Mouse (Mus musculus) myocyte (in vitro differentiated cells): ENCODE results near the gene Simc1. TPM values are rescaled to one million over a fixed set of nuclear protein-coding genes. Genes with fewer than 3 reads are reported as not detected.
"Not testable (repeated sequence)": the region's sequence is repeated elsewhere in the genome, so short reads cannot be mapped to it uniquely, and the experiment has no call there.

Experiments
- H3K27me3 ChIP-seq: one replicate; pipeline ENCODE4 v1.6.1; 2011; ENCODE audit not compliant: control insufficient read depth, insufficient read depth, insufficient read length
- H3K36me3 ChIP-seq: one replicate; pipeline ENCODE4 v1.6.1; 2011; ENCODE audit not compliant: control insufficient read depth, insufficient read depth
- H3K4me2 ChIP-seq: one replicate; pipeline ENCODE4 v1.6.1; 2011; ENCODE audit warnings: low read depth, control low read depth
- H3K4me3 ChIP-seq: one replicate; pipeline ENCODE4 v1.5.1; 2011; ENCODE audit warnings: mild to moderate bottlenecking, control low read depth, moderate library complexity
- H3K79me2 ChIP-seq: one replicate; pipeline ENCODE4 v1.6.1; 2011; ENCODE audit not compliant: control insufficient read depth, insufficient read depth
- H3ac ChIP-seq: one replicate; pipeline ENCODE4 v1.6.1; 2011; ENCODE audit not compliant: control insufficient read depth, insufficient read length
- CEBPB ChIP-seq: IDR thresholded peaks from 2 replicates; pipeline ENCODE4 v1.6.1; 2011; ENCODE audit warnings: mild to moderate bottlenecking, moderate library complexity; ENCODE audit not compliant: poor library complexity, insufficient read depth, severe bottlenecking
- E2F4 ChIP-seq: IDR thresholded peaks from one replicate; pipeline ENCODE4 v1.6.1; 2011; ENCODE audit warnings: mild to moderate bottlenecking, control low read depth, moderate library complexity; ENCODE audit not compliant: insufficient read depth
- MAX ChIP-seq: IDR thresholded peaks from one replicate; pipeline ENCODE4 v1.6.1; 2011; ENCODE audit warnings: low read depth, mild to moderate bottlenecking, control low read depth
- MYOD1 ChIP-seq, 3 experiments: IDR thresholded peaks; one replicate each; pipeline ENCODE4 v1.6.1; 2011; ENCODE audit warnings: control low read depth in 2 of 3, low read depth in 2 of 3, mild to moderate bottlenecking in 2 of 3, moderate library complexity in 1 of 3; ENCODE audit not compliant: insufficient read length in 2 of 3, control insufficient read depth in 1 of 3
- MYOG ChIP-seq, 3 experiments: IDR thresholded peaks; one replicate each; pipeline ENCODE4 v1.6.1; 2011; ENCODE audit warnings: control low read depth in 2 of 3, low read depth in 2 of 3, mild to moderate bottlenecking in 2 of 3; ENCODE audit not compliant: insufficient read length in 2 of 3, control insufficient read depth in 1 of 3, insufficient read depth in 1 of 3
- POLR2A ChIP-seq: IDR thresholded peaks from one replicate; pipeline ENCODE4 v1.6.1; 2011; ENCODE audit warnings: low read depth, mild to moderate bottlenecking, control low read depth, moderate library complexity; ENCODE audit not compliant: insufficient read length
- POLR2AphosphoS2 ChIP-seq: IDR thresholded peaks from one replicate; pipeline ENCODE4 v1.6.1; 2011; ENCODE audit warnings: low read depth, control low read depth; ENCODE audit not compliant: insufficient read length
- REST ChIP-seq: IDR thresholded peaks from one replicate; pipeline ENCODE4 v1.6.1; 2011; ENCODE audit warnings: mild to moderate bottlenecking, control low read depth, moderate library complexity; ENCODE audit not compliant: insufficient read depth, insufficient read length
- SRF ChIP-seq: IDR thresholded peaks from one replicate; pipeline ENCODE4 v1.6.1; 2011; ENCODE audit warnings: low read depth; ENCODE audit not compliant: control insufficient read depth, insufficient read length
- TCF12 ChIP-seq: IDR thresholded peaks from one replicate; pipeline ENCODE4 v1.6.1; 2011; ENCODE audit warnings: mild to moderate bottlenecking, control low read depth; ENCODE audit not compliant: poor library complexity, insufficient read depth, severe bottlenecking
- TCF3 ChIP-seq: IDR thresholded peaks from one replicate; pipeline ENCODE4 v1.6.1; 2011; ENCODE audit warnings: low read depth, control low read depth; ENCODE audit not compliant: insufficient read length
- USF1 ChIP-seq: IDR thresholded peaks from one replicate; pipeline ENCODE4 v1.6.1; 2011; ENCODE audit warnings: low read depth, mild to moderate bottlenecking, control low read depth, moderate library complexity
- polyA plus RNA-seq: library from polyadenylated mRNA; unstranded; fragments of >200 nt; fragmentation: generic; extraction: Trizol; gene quantifications from one replicate; pipeline ENCODE4 v1.2.1, GENCODE M21; 2012; ENCODE audit warnings: missing spikeins

The Simc1 gene
- polyA plus RNA-seq, 1 experiment = 3.8 TPM

GRCm38 (mm10) chr13:54481498-54481897, 22.1 kb upstream of the Simc1 start:
- no peaks in the 10 kb centered on the region for H3K79me2 ChIP-seq
- no peaks in the 10 kb centered on the region for H3K36me3 ChIP-seq
- no peak overlapping the region for H3K4me3 ChIP-seq
- TF ChIP-seq USF1 (no peak), POLR2A (no peak), TCF3 (no peak), TCF12 (no peak), MYOD1 (IDR thresholded peaks at IDR 0.05; ENCODE audit: control insufficient read depth in 1 of 3, insufficient read length in 2 of 3, low read depth in 2 of 3) (no peak), POLR2AphosphoS2 (no peak), E2F4 (no peak), REST (no peak), MYOG (IDR thresholded peaks at IDR 0.05; ENCODE audit: control insufficient read depth in 1 of 3, insufficient read depth in 1 of 3, insufficient read length in 2 of 3, low read depth in 2 of 3) (no peak), CEBPB (no peak), MAX (no peak), SRF (no peak)
- no peaks in the 10 kb centered on the region for H3K27me3 ChIP-seq
- no peak overlapping the region for H3K4me2 ChIP-seq
- H3ac ChIP-seq = no peak overlapping the region

GRCm38 (mm10) chr13:54490411-54490810, 13.2 kb upstream of the Simc1 start:
- H3K4me3 ChIP-seq = no peak overlapping the region
- no peaks in the 10 kb centered on the region for H3K36me3 ChIP-seq
- H3ac ChIP-seq = no peak overlapping the region
- H3K4me2 ChIP-seq = no peak overlapping the region
- H3K79me2 ChIP-seq = no peaks in the 10 kb centered on the region
- no peaks in the 10 kb centered on the region for H3K27me3 ChIP-seq
- TF ChIP-seq MYOD1 (IDR thresholded peaks at IDR 0.05; ENCODE audit: control insufficient read depth in 1 of 3, insufficient read length in 2 of 3, low read depth in 2 of 3) (no peak), SRF (no peak), MAX (no peak), POLR2AphosphoS2 (no peak)

GRCm38 (mm10) chr13:54491381-54491780, 12.2 kb upstream of the Simc1 start:
- Histone ChIP-seq H3K36me3 (no peaks in the 10 kb centered on the region), H3K79me2 (no peaks in the 10 kb centered on the region), H3K4me3 (no peak overlapping the region), H3K27me3 (no peaks in the 10 kb centered on the region), H3ac (no peak overlapping the region), H3K4me2 (no peak overlapping the region)
- TF ChIP-seq SRF = no peak
- no peak for TF ChIP-seq POLR2A
- TF ChIP-seq CEBPB = no peak
- no peak for TF ChIP-seq POLR2AphosphoS2
- no peak for TF ChIP-seq TCF12
- TF ChIP-seq MYOD1 (IDR thresholded peaks at IDR 0.05; ENCODE audit: control insufficient read depth in 1 of 3, insufficient read length in 2 of 3, low read depth in 2 of 3) = no peak

GRCm38 (mm10) chr13:54499551-54499950, 4.0 kb upstream of the Simc1 start:
- not testable (repeated sequence) for H3K4me2 ChIP-seq, H3K4me3 ChIP-seq

GRCm38 (mm10) chr13:54501352-54501751, 2.2 kb upstream of the Simc1 start:
- Histone ChIP-seq H3K4me2 (no peak overlapping the region), H3K36me3 (no peaks in the 10 kb centered on the region), H3K79me2 (peaks cover 19% of the 10 kb centered on the region), H3K27me3 (peaks cover 12% of the 10 kb centered on the region), H3ac (no peak overlapping the region), H3K4me3 (no peak overlapping the region)
- no peak for TF ChIP-seq USF1

More at GRCm38 (mm10) chr13:54499551-54499950, 4.0 kb upstream of the Simc1 start:
- not testable (repeated sequence) for H3K36me3 ChIP-seq, H3K79me2 ChIP-seq, H3ac ChIP-seq
- peaks cover 12% of the 10 kb centered on the region for H3K27me3 ChIP-seq

- H3K79me2 ChIP-seq = peaks cover 26% of the 10 kb centered on the region
- TF ChIP-seq REST (no peak), POLR2A (no peak), SRF (no peak), MYOD1 (IDR thresholded peaks at IDR 0.05; ENCODE audit: control insufficient read depth in 1 of 3, insufficient read length in 2 of 3, low read depth in 2 of 3) (no peak), TCF12 (no peak), CEBPB (no peak), USF1 (no peak), TCF3 (no peak), MAX (no peak), E2F4 (no peak), POLR2AphosphoS2 (no peak), MYOG (IDR thresholded peaks at IDR 0.05; ENCODE audit: control insufficient read depth in 1 of 3, insufficient read depth in 1 of 3, insufficient read length in 2 of 3, low read depth in 2 of 3) (no peak)
- H3K4me3 ChIP-seq = no peak overlapping the region
- H3K27me3 ChIP-seq = peaks cover 12% of the 10 kb centered on the region
- H3ac ChIP-seq = no peak overlapping the region
- no peaks in the 10 kb centered on the region for H3K36me3 ChIP-seq
- H3K4me2 ChIP-seq = no peak overlapping the region
Observed at GRCm38 (mm10) chr13:54501957-54502690, 1.5 kb upstream of the Simc1 start.
